Mouse (Mus musculus) retina, embryonic 14.5 days (tissue): ENCODE results near the gene Foxl1.

Experiments used
- DNase-seq: peaks from one replicate; pipeline ENCODE4 v3.0.0-alpha.2; 2015; ENCODE audit warnings: low spot score

The Foxl1 gene

DNA sequence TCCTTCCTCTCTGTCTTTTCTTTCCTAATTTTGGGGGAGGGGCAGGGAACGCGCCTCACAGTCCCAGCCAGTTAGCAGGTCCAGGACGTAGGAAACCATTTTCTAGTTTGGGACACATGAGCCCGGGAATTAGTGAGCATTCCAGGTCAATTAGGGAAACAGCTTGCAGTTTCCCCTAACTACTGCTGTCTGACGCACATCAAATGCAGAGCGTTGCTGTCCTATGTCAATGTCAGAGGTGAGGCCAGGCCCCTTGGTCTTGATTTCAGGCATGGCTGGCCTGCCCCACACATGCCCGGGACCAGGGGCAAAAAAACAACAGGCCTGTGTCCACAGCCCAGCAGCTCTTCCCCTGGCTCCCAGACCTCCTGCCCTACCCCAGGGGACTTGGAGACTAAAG, 42.4 kb downstream of the Foxl1 start:
- no peak for DNase-seq

DNA sequence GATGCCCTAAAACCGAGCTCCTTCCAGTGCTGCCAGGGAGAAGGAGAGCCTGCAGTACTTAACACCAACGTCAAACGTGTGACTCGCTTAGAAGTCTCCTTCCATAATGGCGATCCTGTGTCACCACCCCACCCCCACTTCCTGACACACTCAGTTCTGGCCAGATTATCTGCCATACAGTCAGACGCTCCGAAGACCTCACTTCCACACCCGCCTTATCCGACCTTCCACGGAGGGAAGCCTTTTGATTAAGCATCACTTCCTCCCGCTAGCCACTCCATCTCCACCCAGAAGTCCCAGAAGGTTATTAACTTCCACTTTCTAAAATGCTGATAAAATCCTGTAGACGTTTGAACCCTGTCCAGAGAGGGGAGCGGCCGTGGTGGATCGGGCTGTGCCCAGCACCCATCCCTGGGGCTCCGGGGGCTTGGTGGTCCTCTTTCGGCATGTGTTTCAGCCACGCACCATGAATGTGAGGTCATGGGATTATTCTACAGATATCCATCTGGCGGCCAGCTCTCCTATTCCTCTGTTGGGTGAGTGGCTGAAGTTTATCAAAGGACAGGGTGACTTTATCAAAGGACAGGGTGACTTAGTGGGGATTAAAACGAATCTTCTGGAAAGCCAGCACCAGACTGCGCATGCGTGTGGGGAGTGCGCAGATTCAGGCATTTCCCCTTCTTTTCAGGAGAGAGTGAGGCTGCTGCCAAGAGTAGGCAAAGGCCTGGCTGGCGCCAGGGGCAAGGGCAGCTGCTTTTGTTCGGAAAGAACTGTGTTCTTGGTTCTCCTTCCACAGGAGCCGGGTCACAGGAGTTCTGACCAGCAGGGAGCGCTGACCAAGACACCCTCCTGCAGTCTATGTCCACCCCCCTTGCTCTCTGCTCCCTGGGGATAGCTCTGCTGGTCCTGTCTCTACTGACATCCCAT, 43.1 kb downstream of the Foxl1 start:
- DNase-seq: no peak

DNA sequence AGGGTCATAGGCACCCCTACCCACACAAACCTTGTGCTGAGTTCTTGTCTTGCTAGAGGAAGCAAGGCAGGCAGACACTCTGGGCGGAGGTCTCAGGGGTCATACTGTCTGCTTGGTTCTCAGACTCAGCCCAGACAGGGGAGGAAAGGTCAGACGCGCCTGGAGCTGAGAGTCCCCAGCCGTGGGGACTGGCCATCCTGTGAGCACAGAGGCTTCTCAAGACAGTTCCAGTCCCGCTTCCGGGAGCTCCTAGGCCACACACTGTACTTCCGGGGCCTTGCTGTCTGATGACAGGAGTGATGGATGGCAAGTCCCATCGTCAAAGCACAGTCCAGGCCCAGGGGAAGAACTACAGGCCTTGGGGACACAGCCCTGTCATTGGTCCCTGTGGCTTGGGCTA, 44.8 kb downstream of the Foxl1 start:
- DNase-seq: no peak

- DNase-seq: no peak
Observed at GRCm38 (mm10) chr8:121174178-121174577, 46.4 kb downstream of the Foxl1 start.

- no peak for DNase-seq
Observed at GRCm38 (mm10) chr8:121174721-121175539, 47.2 kb downstream of the Foxl1 start.

GRCm38 (mm10) chr8:121175540-121176090, 47.9 kb downstream of the Foxl1 start:
- DNase-seq: no peak

GRCm38 (mm10) chr8:121176291-121176690, 48.6 kb downstream of the Foxl1 start:
- no peak for DNase-seq
